Mouse (Mus musculus) midbrain, embryonic 11.5 days (tissue): ENCODE measurements at regions not wholly inside any gene's neighbourhood (a gene's known extent, or its start where the extent isn't known, plus 50 kb on each side); places are given as distances from the start of the nearest gene placed in this dataset.
A peak's percentile ranks its signal among the peaks of the same experiment; 100 is the strongest.

Source experiments
- ATAC-seq: fragments of 200-750 bp; cut with Nextera tagmentation; 2 replicates; pipeline ENCODE4 v1.8.0; 2017; ENCODE audit warnings: moderate TSS enrichment, moderate library complexity; ENCODE audit not compliant: low FRiP score
- DNase-seq: peaks from one replicate; pipeline ENCODE4 v3.0.0; 2015; ENCODE audit warnings: low spot score; ENCODE audit errors: missing footprints
- H3K27ac ChIP-seq: fragments of 300-500 bp; sonication (generic); 2 replicates; pipeline ENCODE4 v1.5.1; 2014; ENCODE audit warnings: low read depth, low read length
- H3K27me3 ChIP-seq: fragments of 300-500 bp; sonication (generic); 2 replicates; pipeline ENCODE4 v1.6.1; 2014; ENCODE audit warnings: mild to moderate bottlenecking, low read length, moderate library complexity, mixed read lengths; ENCODE audit not compliant: control insufficient read depth, insufficient read depth
- H3K36me3 ChIP-seq: fragments of 300-500 bp; sonication (generic); 2 replicates; pipeline ENCODE4 v1.6.1; 2014; ENCODE audit warnings: mild to moderate bottlenecking, low read length, moderate library complexity, mixed read lengths; ENCODE audit not compliant: control insufficient read depth, insufficient read depth
- H3K4me1 ChIP-seq: fragments of 300-500 bp; sonication (generic); 2 replicates; pipeline ENCODE4 v1.6.1; 2014; ENCODE audit warnings: low read length; ENCODE audit not compliant: control insufficient read depth, insufficient read depth
- H3K4me2 ChIP-seq: fragments of 300-500 bp; sonication (generic); 2 replicates; pipeline ENCODE4 v1.6.1; 2014; ENCODE audit warnings: mild to moderate bottlenecking, moderate library complexity
- H3K4me3 ChIP-seq: fragments of 300-500 bp; sonication (generic); 2 replicates; pipeline ENCODE4 v1.5.1; 2014; ENCODE audit warnings: low read depth, low read length
- H3K9ac ChIP-seq: fragments of 300-500 bp; sonication (generic); 2 replicates; pipeline ENCODE4 v1.6.1; 2014; ENCODE audit warnings: low read length
- H3K9me3 ChIP-seq: fragments of 300-500 bp; sonication (generic); 2 replicates; pipeline ENCODE4 v1.6.1; 2016; ENCODE audit warnings: low read length; ENCODE audit not compliant: control insufficient read depth
- WGBS: fragments of 180-500 bp; shearing (Covaris S2); extraction: QIAGEN DNeasy Blood & Tissue Kit; methylation state at CpG from one replicate; pipeline ENCODE4 v1.1.7; 2014; 5-methylcytosine and 5-hydroxymethylcytosine counted together

- no peak overlapping the region for H3K4me3 ChIP-seq
- no peaks in the 10 kb centered on the region for H3K9me3 ChIP-seq
- H3K4me2 ChIP-seq: no peak overlapping the region
- no peaks in the 10 kb centered on the region for H3K27me3 ChIP-seq
- 32% methylated on average over 3 of the region's 3 CpGs for WGBS
- ATAC-seq: peak; percentile 93
- H3K36me3 ChIP-seq: no peaks in the 10 kb centered on the region
- no peak overlapping the region for H3K9ac ChIP-seq
- no peak overlapping the region; the same call in 1 of the 2 replicates for H3K27ac ChIP-seq
- DNase-seq: no peak
- peaks cover 6% of the 10 kb centered on the region for H3K4me1 ChIP-seq
Observed at GRCm38 (mm10) chr8:30532862-30533500, 2895.5 kb upstream of the 5930422O12Rik start.

- Histone ChIP-seq H3K27ac (no peak overlapping the region; the same call in 1 of the 2 replicates), H3K36me3 (no peaks in the 10 kb centered on the region), H3K9me3 (no peaks in the 10 kb centered on the region), H3K27me3 (no peaks in the 10 kb centered on the region), H3K4me1 (peaks cover 6% of the 10 kb centered on the region), H3K4me3 (no peak overlapping the region), H3K4me2 (no peak overlapping the region), H3K9ac (no peak overlapping the region)
- DNase-seq (no peak), ATAC-seq (peak; percentile 89)
- WGBS: 65% methylated on average over 3 of the region's 3 CpGs
Observed at GRCm38 (mm10) chr8:30533501-30533870, 2895.0 kb upstream of the 5930422O12Rik start.

GRCm38 (mm10) chr8:30535450-30535849 lies 2893.1 kb upstream of the 5930422O12Rik start:
- ATAC-seq (no peak), DNase-seq (no peak)
- Histone ChIP-seq H3K4me3 (no peak overlapping the region), H3K9me3 (no peaks in the 10 kb centered on the region), H3K4me2 (no peak overlapping the region), H3K27ac (no peak overlapping the region), H3K36me3 (no peaks in the 10 kb centered on the region), H3K27me3 (no peaks in the 10 kb centered on the region), H3K9ac (no peak overlapping the region), H3K4me1 (peaks cover 6% of the 10 kb centered on the region)
- WGBS: 78% methylated on average over 3 of the region's 3 CpGs

DNA sequence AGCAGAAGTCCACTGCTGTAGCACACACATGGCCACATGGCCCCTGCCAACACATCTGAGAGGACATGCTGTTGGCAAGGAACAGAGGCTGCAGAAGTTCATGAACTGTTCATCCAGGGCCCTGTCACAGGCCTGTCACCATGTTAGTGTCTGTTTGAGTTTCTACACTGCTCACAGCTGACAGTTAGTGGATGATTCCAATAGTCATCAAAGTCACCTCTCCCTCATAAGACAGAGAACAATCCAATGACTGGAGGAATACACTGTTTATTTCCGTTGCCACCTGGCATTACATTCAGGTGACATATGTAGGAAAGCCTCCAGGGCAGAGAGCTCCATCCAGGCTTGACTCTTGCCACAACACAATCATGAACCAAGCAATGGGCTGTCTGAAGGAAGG lies 2886.3 kb upstream of the 5930422O12Rik start:
- DNase-seq (no peak), ATAC-seq (no peak)
- no peak overlapping the region for H3K27ac ChIP-seq
- H3K4me2 ChIP-seq: no peak overlapping the region
- WGBS: 90% methylated on average over 1 of the region's 1 CpGs
- no peak overlapping the region for H3K9ac ChIP-seq
- no peak overlapping the region for H3K4me3 ChIP-seq
- no peaks in the 10 kb centered on the region for H3K36me3 ChIP-seq
- no peaks in the 10 kb centered on the region for H3K27me3 ChIP-seq
- H3K9me3 ChIP-seq: no peaks in the 10 kb centered on the region
- H3K4me1 ChIP-seq: no peaks in the 10 kb centered on the region

DNA sequence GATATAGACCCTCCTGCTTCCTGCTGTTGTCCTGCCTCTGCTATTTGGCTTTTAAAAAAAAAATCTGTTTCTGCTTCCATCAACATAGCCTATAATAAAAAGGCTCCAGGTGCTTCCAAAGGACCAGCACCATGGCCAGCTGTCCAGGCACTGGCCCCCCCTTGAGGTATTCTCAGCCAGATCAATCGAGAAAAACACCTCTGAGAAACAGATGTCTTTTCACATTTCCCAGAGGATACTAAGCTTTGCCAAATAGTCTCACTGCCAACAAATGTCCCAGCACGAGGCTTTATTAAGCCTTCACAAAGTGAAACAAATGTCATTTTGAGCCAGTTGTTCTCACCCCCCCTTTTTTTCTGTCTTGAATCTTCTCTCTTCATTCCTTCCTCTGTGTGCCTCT lies 2880.7 kb upstream of the 5930422O12Rik start:
- no peak overlapping the region for H3K4me3 ChIP-seq
- H3K9ac ChIP-seq: no peak overlapping the region
- no peak for DNase-seq
- no peaks in the 10 kb centered on the region for H3K27me3 ChIP-seq
- H3K9me3 ChIP-seq: no peaks in the 10 kb centered on the region
- no peak overlapping the region for H3K4me2 ChIP-seq
- 19% methylated on average over 2 of the region's 2 CpGs for WGBS
- no peak for ATAC-seq
- H3K36me3 ChIP-seq: no peaks in the 10 kb centered on the region
- no peaks in the 10 kb centered on the region; the same call in 1 of the 2 replicates for H3K4me1 ChIP-seq
- H3K27ac ChIP-seq: no peak overlapping the region

DNA sequence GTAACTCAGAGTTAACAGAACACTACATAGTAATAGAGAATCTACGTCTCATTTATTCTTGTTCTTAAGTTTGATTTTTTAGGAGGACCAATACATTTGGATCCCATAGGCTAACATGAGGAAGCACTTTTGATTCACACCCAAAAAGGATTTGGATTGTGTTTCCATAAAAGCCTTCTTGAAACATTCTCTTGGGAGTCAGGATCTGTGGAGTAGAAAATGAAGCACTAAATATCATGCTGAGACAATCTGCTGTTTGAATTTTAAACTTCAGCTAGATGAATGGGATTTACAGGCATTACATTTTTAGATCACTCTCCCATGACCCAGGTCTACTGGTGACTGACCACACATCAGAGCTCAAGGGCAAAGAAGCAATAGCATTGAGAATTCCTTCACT lies 2877.5 kb upstream of the 5930422O12Rik start:
- WGBS: 54% methylated on average over 1 of the region's 1 CpGs
- Histone ChIP-seq H3K9me3 (no peaks in the 10 kb centered on the region), H3K4me1 (no peaks in the 10 kb centered on the region; the same call in 1 of the 2 replicates), H3K27me3 (no peaks in the 10 kb centered on the region), H3K27ac (no peak overlapping the region), H3K4me3 (no peak overlapping the region), H3K36me3 (no peaks in the 10 kb centered on the region), H3K9ac (no peak overlapping the region), H3K4me2 (no peak overlapping the region)
- DNase-seq (no peak), ATAC-seq (no peak)

DNA sequence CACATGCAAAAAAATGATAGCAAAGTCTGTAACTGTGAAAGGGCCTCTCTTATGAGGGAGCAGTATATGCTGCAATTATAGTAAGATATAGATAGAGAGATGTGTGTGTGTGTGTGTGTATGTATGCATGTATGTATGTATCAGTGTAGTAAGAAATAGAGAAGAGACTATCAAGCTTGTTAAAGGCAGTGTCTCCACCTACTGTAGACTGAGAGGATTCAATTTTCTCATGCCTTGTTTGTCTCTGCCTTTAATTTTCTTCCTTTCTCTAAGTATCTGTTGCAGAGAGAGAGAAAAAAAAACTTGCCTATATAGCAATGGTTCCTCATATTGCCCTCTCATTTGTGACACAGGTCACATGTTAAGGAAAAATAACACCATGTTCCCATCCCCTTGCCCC lies 2871.1 kb upstream of the 5930422O12Rik start:
- Histone ChIP-seq H3K36me3 (no peaks in the 10 kb centered on the region), H3K27me3 (no peaks in the 10 kb centered on the region), H3K4me3 (no peak overlapping the region), H3K27ac (no peak overlapping the region), H3K4me1 (no peaks in the 10 kb centered on the region), H3K9me3 (no peaks in the 10 kb centered on the region), H3K9ac (no peak overlapping the region), H3K4me2 (no peak overlapping the region)
- DNase-seq (no peak), ATAC-seq (no peak)

DNA sequence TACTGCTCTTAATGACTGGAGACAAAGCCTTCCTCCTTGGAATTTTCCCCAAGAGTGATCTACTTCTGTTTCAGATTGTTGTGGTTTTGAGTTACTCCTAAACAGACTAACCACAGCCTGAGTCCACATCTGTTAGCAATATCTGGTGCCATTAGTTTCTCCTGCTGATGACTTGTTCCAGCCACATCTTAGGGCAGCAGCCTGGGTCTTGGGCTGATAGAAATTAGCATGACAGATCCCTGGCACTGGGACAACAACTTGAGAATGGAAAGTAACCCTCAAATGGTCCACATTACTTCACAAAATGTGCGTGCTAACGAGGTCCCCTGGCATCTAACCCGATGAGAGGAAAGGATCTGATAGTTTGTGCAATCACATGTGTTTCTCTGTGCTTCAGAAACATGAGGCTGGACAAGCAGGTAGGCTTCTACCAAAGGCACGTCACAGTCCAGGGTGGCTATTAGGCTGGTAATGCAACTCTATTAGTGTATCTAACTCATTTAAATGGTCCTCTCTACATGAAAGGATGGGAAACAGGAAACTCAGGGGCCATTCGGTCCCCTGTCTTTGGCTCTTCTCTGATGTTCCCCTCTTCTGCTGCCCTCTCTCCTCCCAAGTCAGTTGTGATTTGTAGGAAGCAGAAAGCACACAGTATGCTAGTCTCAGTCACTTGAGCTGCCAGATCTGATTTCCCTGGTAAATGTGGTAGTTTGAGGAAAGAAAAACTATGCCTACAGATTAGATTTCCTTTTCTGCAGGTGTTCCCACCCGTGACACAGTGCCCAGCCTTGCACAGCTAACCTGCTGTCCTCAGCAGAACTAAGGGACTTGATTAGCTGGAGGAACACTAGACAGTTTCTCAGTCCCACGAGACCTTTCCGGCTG lies 2866.9 kb upstream of the 5930422O12Rik start:
- no peak overlapping the region for H3K27ac ChIP-seq
- 83% methylated on average over 8 of the region's 8 CpGs for WGBS
- H3K4me3 ChIP-seq: no peak overlapping the region
- no peak for ATAC-seq
- H3K4me2 ChIP-seq: no peak overlapping the region
- H3K27me3 ChIP-seq: no peaks in the 10 kb centered on the region
- H3K36me3 ChIP-seq: no peaks in the 10 kb centered on the region
- no peaks in the 10 kb centered on the region for H3K4me1 ChIP-seq
- no peak overlapping the region for H3K9ac ChIP-seq
- no peak for DNase-seq
- H3K9me3 ChIP-seq: no peaks in the 10 kb centered on the region

DNA sequence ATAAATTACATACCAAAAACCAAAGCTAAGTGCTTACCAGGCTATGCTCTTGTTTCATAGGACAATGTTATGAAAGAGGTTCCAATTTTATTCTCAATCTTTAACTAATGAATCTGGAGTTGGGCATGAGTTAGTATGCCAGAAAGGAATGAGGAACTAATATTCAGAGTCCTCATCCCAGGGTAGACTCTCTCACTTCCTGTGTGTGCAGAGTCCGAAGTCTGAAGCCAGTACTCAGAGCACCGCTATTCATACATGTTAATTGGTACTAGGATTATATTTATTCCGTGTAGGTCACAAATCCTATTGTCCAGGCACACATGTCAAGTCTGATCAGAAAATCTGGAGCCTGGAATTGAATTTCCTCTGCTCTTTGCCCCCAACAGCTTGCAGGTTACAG lies 2858.7 kb upstream of the 5930422O12Rik start:
- WGBS: 74% methylated on average over 3 of the region's 3 CpGs
- H3K4me3 ChIP-seq: no peak overlapping the region
- H3K27ac ChIP-seq: no peak overlapping the region
- no peaks in the 10 kb centered on the region for H3K9me3 ChIP-seq
- H3K4me2 ChIP-seq: no peak overlapping the region
- DNase-seq: no peak
- H3K36me3 ChIP-seq: no peaks in the 10 kb centered on the region
- ATAC-seq: no peak
- H3K9ac ChIP-seq: no peak overlapping the region
- H3K4me1 ChIP-seq: 0 out of 2 replicates have a peak, but pooled peaks cover 4% of the 10 kb centered on the region
- no peaks in the 10 kb centered on the region for H3K27me3 ChIP-seq
